8 mouse cellular contexts compared by ENCODE assay signal in the genomic region with DNA sequence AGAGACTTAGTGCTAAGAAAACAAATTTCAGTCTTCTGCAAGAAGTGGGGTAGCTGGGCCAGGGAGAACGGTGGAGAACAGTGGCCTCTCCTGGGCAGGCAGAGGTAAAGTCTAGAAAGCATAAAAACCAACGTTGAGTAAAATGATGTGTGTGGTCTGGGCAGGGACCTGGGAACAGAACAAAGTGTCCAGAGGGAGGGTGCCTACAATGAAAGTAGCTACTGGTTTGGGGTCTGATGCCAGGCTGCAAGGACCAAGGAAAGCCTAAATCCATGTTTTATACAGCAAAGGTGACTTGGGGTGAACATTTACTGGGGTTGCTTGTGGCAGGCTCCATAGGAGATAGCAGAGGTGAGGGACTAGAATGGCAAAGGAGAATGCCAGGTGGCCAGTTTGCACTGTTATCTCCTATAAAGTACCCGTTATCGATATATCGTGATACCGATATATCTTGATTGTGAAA.
DNase-seq lines count a peak whose midpoint lies in the region; ATAC-seq and TF ChIP-seq lines count a peak whose summit lies in the region.

No protein-coding gene starts in this region.

- H3K27me3 ChIP-seq in heart, embryonic 14.5 days (ENCODE audit: control insufficient read depth, insufficient read depth, low read length): no peaks in the 10 kb centered on the region
- H3K27me3 ChIP-seq in kidney, embryonic 15.5 days: no peaks in the 10 kb centered on the region
- no peaks in the 10 kb centered on the region; the same call in 1 of the 2 replicates for H3K27me3 ChIP-seq in liver, embryonic 11.5 days (replicated peaks; ENCODE audit: control insufficient read depth, insufficient read depth, low read length)
- no peaks in the 10 kb centered on the region for H3K27me3 ChIP-seq in midbrain, postnatal 0 days (ENCODE audit: insufficient read depth, low read length)

- peak; percentile 83 for TF ChIP-seq CTCF in midbrain, postnatal 0 days (IDR thresholded peaks at IDR 0.05)

- no peak overlapping the region for H3K9ac ChIP-seq in heart, embryonic 14.5 days (ENCODE audit: low read length)
- no peak overlapping the region for H3K9ac ChIP-seq in kidney, embryonic 15.5 days
- peak overlapping the region; percentile 74; the same call in 1 of the 2 replicates for H3K9ac ChIP-seq in liver, embryonic 11.5 days (ENCODE audit: low read depth, low read length)
- H3K9ac ChIP-seq in midbrain, postnatal 0 days (replicated peaks; ENCODE audit: low read length, poor library complexity, severe bottlenecking): peak overlapping the region; percentile 51; the same call in 1 of the 2 replicates

- peak overlapping the region; percentile 97 for H3K4me2 ChIP-seq in heart, embryonic 14.5 days (ENCODE audit: low read length)
- H3K4me2 ChIP-seq in kidney, embryonic 15.5 days: peak overlapping the region; percentile 88
- H3K4me2 ChIP-seq in liver, embryonic 11.5 days: peak overlapping the region; percentile 92
- peak overlapping the region; percentile 71 for H3K4me2 ChIP-seq in midbrain, postnatal 0 days (ENCODE audit: low read depth, low read length, poor library complexity, severe bottlenecking)

- H3K27ac ChIP-seq in heart, embryonic 14.5 days (replicated peaks in 1 of 2; ENCODE audit: control insufficient read depth in 1 of 2, insufficient read depth in 1 of 2, low read depth in 2 of 2, low read length in 2 of 2): peak overlapping the region in 1 of 2 experiments; percentile 85; a peak in 1 of 4 replicates
- peak overlapping the region; percentile 94 for H3K27ac ChIP-seq in kidney, embryonic 15.5 days
- H3K27ac ChIP-seq in liver, embryonic 11.5 days (ENCODE audit: low read depth, low read length): peak overlapping the region; percentile 72
- peak overlapping the region; percentile 87 for H3K27ac ChIP-seq in midbrain, postnatal 0 days (ENCODE audit: low read depth, low read length)

- no peaks in the 10 kb centered on the region for H3K36me3 ChIP-seq in heart, embryonic 14.5 days (ENCODE audit: control insufficient read depth, insufficient read depth, low read length)
- H3K36me3 ChIP-seq in kidney, embryonic 15.5 days: no peaks in the 10 kb centered on the region
- no peaks in the 10 kb centered on the region for H3K36me3 ChIP-seq in liver, embryonic 11.5 days (ENCODE audit: control insufficient read depth, insufficient read depth, low read length)
- H3K36me3 ChIP-seq in midbrain, postnatal 0 days (ENCODE audit: insufficient read depth, low read length): no peaks in the 10 kb centered on the region

- peaks cover 14 to 47% of the 10 kb centered on the region in 2 experiments for H3K4me1 ChIP-seq in heart, embryonic 14.5 days (ENCODE audit: control insufficient read depth in 2 of 2, insufficient read depth in 2 of 2, low read length in 2 of 2)
- peaks cover 42% of the 10 kb centered on the region for H3K4me1 ChIP-seq in kidney, embryonic 15.5 days
- peaks cover 22% of the 10 kb centered on the region for H3K4me1 ChIP-seq in liver, embryonic 11.5 days (replicated peaks; ENCODE audit: control insufficient read depth, insufficient read depth, low read length)
- peaks cover 7% of the 10 kb centered on the region; the same call in 1 of the 2 replicates for H3K4me1 ChIP-seq in midbrain, postnatal 0 days (ENCODE audit: insufficient read depth, low read length)

- peak; percentile 44 to 48 for DNase-seq in B cell, adult 2 months
- DNase-seq in embryo, embryonic 11 days: peak; percentile 43
- peak; percentile 50 for DNase-seq in liver, embryonic 11.5 days (ENCODE audit: low spot score)
- DNase-seq in midbrain, postnatal 0 days (ENCODE audit: low spot score): peak; percentile 71
- peak; percentile 63 for DNase-seq in testis, postnatal 10 days (ENCODE audit: low spot score)

- WGBS in heart, embryonic 14.5 days: 35% methylated on average over 6 of the region's 6 CpGs
- WGBS in kidney, embryonic 15.5 days: 45% methylated on average over 6 of the region's 6 CpGs
- 26% methylated on average over 6 of the region's 6 CpGs for WGBS in liver, embryonic 11.5 days
- 24% methylated on average over 6 of the region's 6 CpGs for WGBS in midbrain, postnatal 0 days

- H3K9me3 ChIP-seq in heart, embryonic 14.5 days (ENCODE audit: control insufficient read depth, low read length): no peaks in the 10 kb centered on the region
- no peaks in the 10 kb centered on the region for H3K9me3 ChIP-seq in kidney, embryonic 15.5 days (replicated peaks)
- H3K9me3 ChIP-seq in liver, embryonic 11.5 days (ENCODE audit: control insufficient read depth, low read length): no peaks in the 10 kb centered on the region
- no peaks in the 10 kb centered on the region for H3K9me3 ChIP-seq in midbrain, postnatal 0 days (ENCODE audit: low read length)

- H3K4me3 ChIP-seq in heart, embryonic 14.5 days (ENCODE audit: control insufficient read depth in 1 of 2, insufficient read depth in 1 of 2, low read depth in 1 of 2, low read length in 2 of 2): no peak overlapping the region
- peak overlapping the region; percentile 68; the same call in 1 of the 2 replicates for H3K4me3 ChIP-seq in kidney, embryonic 15.5 days (replicated peaks)
- peak overlapping the region; percentile 60 for H3K4me3 ChIP-seq in liver, embryonic 11.5 days (ENCODE audit: low read depth, low read length)
- peak overlapping the region; percentile 54 for H3K4me3 ChIP-seq in midbrain, postnatal 0 days (ENCODE audit: low read depth, low read length)

- peak; percentile 35 for ATAC-seq in activated CD4-positive, CD25-positive, alpha-beta regulatory T cell, adult 4 months
- ATAC-seq in heart, embryonic 14.5 days (ENCODE audit: insufficient number of reproducible peaks, insufficient read depth, low FRiP score, low read depth): no peak
- 0 out of 2 replicates have a peak, but pooled peaks have one; percentile 40 for ATAC-seq in kidney, embryonic 15.5 days (replicated peaks; ENCODE audit: low FRiP score)
- peak; percentile 48 for ATAC-seq in liver, embryonic 11.5 days (replicated peaks; ENCODE audit: low FRiP score)
- no peak for ATAC-seq in midbrain, postnatal 0 days (ENCODE audit: low FRiP score)

Comparison
In these comparisons a context has a peak if more than half of its experiments do, and no peak if none do; other contexts are left out.
1. ATAC-seq: peak in activated CD4-positive, CD25-positive, alpha-beta regulatory T cell, adult 4 months (single experiment), kidney, embryonic 15.5 days (single experiment) and liver, embryonic 11.5 days (single experiment); none in heart, embryonic 14.5 days (single experiment) and midbrain, postnatal 0 days (single experiment).
2. H3K4me3 ChIP-seq: peak in kidney, embryonic 15.5 days (single experiment), liver, embryonic 11.5 days (single experiment) and midbrain, postnatal 0 days (single experiment); none in heart, embryonic 14.5 days (0 of 2).
3. H3K9ac ChIP-seq: peak in liver, embryonic 11.5 days (single experiment) and midbrain, postnatal 0 days (single experiment); none in heart, embryonic 14.5 days (single experiment) and kidney, embryonic 15.5 days (single experiment).
4. Peak in every context shown above with its lines, with median percentiles within 50 percentile points of each other: DNase-seq and H3K4me2 ChIP-seq.